Mouse (Mus musculus) MEL (cell line): ENCODE results near the gene Hnrnpll. TPM values are rescaled to one million over a fixed set of nuclear protein-coding genes. Genes with fewer than 3 reads are reported as not detected.
A peak's percentile ranks its signal among the peaks of the same experiment; 100 is the strongest.

Experiments
- DNase-seq: peaks from one replicate; pipeline ENCODE4 v3.0.0; 2011; ENCODE audit warnings: low read depth, low spot score
- H3K27ac ChIP-seq: 2 replicates; pipeline ENCODE4 v1.5.1; 2012; ENCODE audit warnings: low read depth, mild to moderate bottlenecking, control low read depth, low read length, moderate library complexity; ENCODE audit not compliant: control insufficient read depth
- H3K27me3 ChIP-seq, 2 experiments: fragments of 150-350 bp in 1 of 2; sonication (generic) in 1 of 2; 2 replicates each; pipeline ENCODE4 v1.6.1; 2012; ENCODE audit warnings: low read length in 2 of 2, mild to moderate bottlenecking in 2 of 2, improper control_type of control experiment in 1 of 2, moderate library complexity in 1 of 2; ENCODE audit not compliant: insufficient read depth in 2 of 2, control insufficient read depth in 1 of 2
- H3K36me3 ChIP-seq, 2 experiments: 2 replicates each; pipeline ENCODE4 v1.6.1; 2012 to 2014; ENCODE audit warnings: low read length in 2 of 2, improper control_type of control experiment in 1 of 2, inconsistent platforms in 1 of 2, mild to moderate bottlenecking in 1 of 2; ENCODE audit not compliant: insufficient read depth in 2 of 2, control insufficient read depth in 1 of 2
- H3K4me1 ChIP-seq, 2 experiments: fragments of 150-350 bp in 1 of 2; sonication (generic) in 1 of 2; 2 replicates each; pipeline ENCODE4 v1.6.1; 2012; ENCODE audit warnings: low read length in 2 of 2, improper control_type of control experiment in 1 of 2, mild to moderate bottlenecking in 1 of 2; ENCODE audit not compliant: insufficient read depth in 2 of 2, control insufficient read depth in 1 of 2
- H3K4me3 ChIP-seq, 2 experiments: fragments of 150-350 bp in 1 of 2; sonication (generic) in 1 of 2; 2 replicates each; pipeline ENCODE4 v1.5.1; 2012; ENCODE audit warnings: low read depth in 2 of 2, low read length in 2 of 2, mild to moderate bottlenecking in 2 of 2, moderate library complexity in 2 of 2, control low read depth in 1 of 2, improper control_type of control experiment in 1 of 2; ENCODE audit not compliant: control insufficient read depth in 1 of 2, insufficient read depth in 1 of 2
- H3K79me2 ChIP-seq: 2 replicates; pipeline ENCODE4 v1.6.1; 2012; ENCODE audit warnings: mild to moderate bottlenecking, low read length, moderate library complexity; ENCODE audit not compliant: control insufficient read depth, poor library complexity, insufficient read depth
- H3K9ac ChIP-seq: 2 replicates; pipeline ENCODE4 v1.6.1; 2012; ENCODE audit warnings: low read depth, mild to moderate bottlenecking, control low read depth, low read length, moderate library complexity; ENCODE audit not compliant: control insufficient read depth, poor library complexity, severe bottlenecking
- H3K9me3 ChIP-seq: fragments of 150-350 bp; sonication (generic); replicated peaks from 2 replicates; pipeline ENCODE4 v1.6.1; 2012; ENCODE audit warnings: mild to moderate bottlenecking, low read length, improper control_type of control experiment, moderate library complexity; ENCODE audit not compliant: insufficient read depth
- BHLHE40 ChIP-seq: IDR thresholded peaks from 2 replicates; pipeline ENCODE4 v1.6.1; 2012; ENCODE audit warnings: low read depth, mild to moderate bottlenecking, inconsistent platforms, low read length, improper control_type of control experiment, borderline replicate concordance
- CHD1 ChIP-seq: IDR thresholded peaks from 2 replicates; pipeline ENCODE4 v1.6.1; 2012; ENCODE audit warnings: low read depth, mild to moderate bottlenecking, inconsistent platforms, low read length, improper control_type of control experiment
- CTCF ChIP-seq, 3 experiments: IDR thresholded peaks in 2 of 3; conservative IDR thresholded peaks in 1 of 3; 2 replicates each; pipeline ENCODE4 v1.5.1; 2011 to 2012; ENCODE audit warnings: low read length in 3 of 3, low read depth in 2 of 3, mild to moderate bottlenecking in 2 of 3, improper control_type of control experiment in 1 of 3, inconsistent platforms in 1 of 3, mixed read lengths in 1 of 3, moderate library complexity in 1 of 3; ENCODE audit not compliant: control insufficient read depth in 1 of 3, insufficient read depth in 1 of 3, poor library complexity in 1 of 3, severe bottlenecking in 1 of 3
- ELF1 ChIP-seq: IDR thresholded peaks from 2 replicates; pipeline ENCODE4 v1.6.1; 2014; ENCODE audit warnings: low read depth, mild to moderate bottlenecking, inconsistent platforms, low read length, improper control_type of control experiment, moderate library complexity
- ETS1 ChIP-seq: IDR thresholded peaks from 2 replicates; pipeline ENCODE4 v1.6.1; 2012; ENCODE audit warnings: low read depth, mild to moderate bottlenecking, inconsistent platforms, low read length, improper control_type of control experiment, moderate library complexity
- GABPA ChIP-seq: IDR thresholded peaks from 2 replicates; pipeline ENCODE4 v1.6.1; 2012; ENCODE audit warnings: low read depth, mild to moderate bottlenecking, inconsistent platforms, low read length, improper control_type of control experiment, moderate library complexity
- HCFC1 ChIP-seq: IDR thresholded peaks from 2 replicates; pipeline ENCODE4 v1.6.1; 2012; ENCODE audit warnings: low read depth, mild to moderate bottlenecking, inconsistent platforms, low read length, improper control_type of control experiment, moderate library complexity
- JUND ChIP-seq: IDR thresholded peaks from 2 replicates; pipeline ENCODE4 v1.6.1; 2011; ENCODE audit warnings: low read depth, mild to moderate bottlenecking, improper control_type of control experiment, low read length
- MEF2A ChIP-seq: IDR thresholded peaks from 2 replicates; pipeline ENCODE4 v1.6.1; 2014; ENCODE audit warnings: low read depth, mild to moderate bottlenecking, inconsistent platforms, low read length, improper control_type of control experiment; ENCODE audit not compliant: poor library complexity, insufficient replicate concordance, severe bottlenecking; ENCODE audit errors: extremely low read depth
- MYB ChIP-seq: IDR thresholded peaks from 2 replicates; pipeline ENCODE4 v1.6.1; 2011; ENCODE audit warnings: mild to moderate bottlenecking, low read depth, low read length, improper control_type of control experiment
- MYC ChIP-seq: IDR thresholded peaks from 2 replicates; pipeline ENCODE4 v1.6.1; 2011; ENCODE audit warnings: low read depth, mild to moderate bottlenecking, low read length, improper control_type of control experiment, moderate library complexity
- POLR2A ChIP-seq, 2 experiments: IDR thresholded peaks; 2 replicates each; pipeline ENCODE4 v1.6.1; 2011 to 2012; ENCODE audit warnings: low read length in 2 of 2, mild to moderate bottlenecking in 2 of 2, control low read depth in 1 of 2, improper control_type of control experiment in 1 of 2, low read depth in 1 of 2, moderate library complexity in 1 of 2; ENCODE audit not compliant: control insufficient read depth in 1 of 2, insufficient read depth in 1 of 2, poor library complexity in 1 of 2
- RAD21 ChIP-seq: IDR thresholded peaks from 2 replicates; pipeline ENCODE4 v1.6.1; 2011; ENCODE audit warnings: mild to moderate bottlenecking, low read depth, low read length, improper control_type of control experiment
- RCOR1 ChIP-seq: IDR thresholded peaks from 2 replicates; pipeline ENCODE4 v1.6.1; 2012; ENCODE audit warnings: low read depth, mild to moderate bottlenecking, inconsistent platforms, low read length, improper control_type of control experiment
- SMC3 ChIP-seq: IDR thresholded peaks from 2 replicates; pipeline ENCODE4 v1.6.1; 2011; ENCODE audit warnings: low read depth, low read length, improper control_type of control experiment
- TAL1 ChIP-seq: IDR thresholded peaks from 2 replicates; pipeline ENCODE4 v1.6.1; 2012; ENCODE audit warnings: mild to moderate bottlenecking, inconsistent platforms, low read length, moderate library complexity, mixed read lengths
- TCF12 ChIP-seq: IDR thresholded peaks from 2 replicates; pipeline ENCODE4 v1.6.1; 2014; ENCODE audit warnings: low read depth, mild to moderate bottlenecking, inconsistent platforms, low read length, improper control_type of control experiment, moderate library complexity
- USF1 ChIP-seq: IDR thresholded peaks from 2 replicates; pipeline ENCODE4 v1.6.1; 2014; ENCODE audit warnings: low read depth, mild to moderate bottlenecking, inconsistent platforms, low read length, improper control_type of control experiment, moderate library complexity
- USF2 ChIP-seq, 2 experiments: IDR thresholded peaks; 2 replicates each; pipeline ENCODE4 v1.6.1; 2011 to 2012; ENCODE audit warnings: improper control_type of control experiment in 2 of 2, low read length in 2 of 2, borderline replicate concordance in 1 of 2, inconsistent platforms in 1 of 2, low read depth in 1 of 2, mild to moderate bottlenecking in 1 of 2; ENCODE audit not compliant: insufficient read depth in 1 of 2
- ZC3H11A ChIP-seq: IDR thresholded peaks from 2 replicates; pipeline ENCODE4 v1.6.1; 2012; ENCODE audit warnings: low read depth, mild to moderate bottlenecking, inconsistent platforms, low read length, improper control_type of control experiment
- ZMIZ1 ChIP-seq: IDR thresholded peaks from 2 replicates; pipeline ENCODE4 v1.6.1; 2012; ENCODE audit warnings: low read depth, mild to moderate bottlenecking, inconsistent platforms, low read length, improper control_type of control experiment, moderate library complexity
- ZNF384 ChIP-seq: IDR thresholded peaks from 2 replicates; pipeline ENCODE4 v1.6.1; 2012; ENCODE audit warnings: low read depth, mild to moderate bottlenecking, inconsistent platforms, low read length, improper control_type of control experiment
- polyA plus RNA-seq, 2 experiments: library from polyadenylated mRNA; stranded (reverse) in 1 of 2; unstranded in 1 of 2; fragments of >175 nt in 1 of 2; fragments of >200 nt in 1 of 2; gene quantifications; 2 replicates each; pipeline versions ENCODE4 v1.2.1 to v1.2.4; 2012; ENCODE audit warnings: low replicate concordance in 2 of 2, low read depth in 1 of 2; ENCODE audit not compliant: insufficient read length in 2 of 2, insufficient read depth in 1 of 2, missing spikeins in 1 of 2
- total RNA-seq: library from RNA; depleted of rRNA; stranded (reverse); fragments of 300-350 nt; gene quantifications from 2 replicates; pipeline ENCODE4 v1.2.3, GENCODE M21; 2012

Hnrnpll gene
- total and polyA plus RNA-seq, 3 experiments: 48.7 to 142 (median 77.7) TPM

GRCm38 (mm10) chr17:80022090-80022489 is 40.0 kb downstream of the Hnrnpll start:
- no peak overlapping the region for H3K27ac ChIP-seq
- H3K9me3 ChIP-seq: no peaks in the 10 kb centered on the region
- no peak overlapping the region for H3K9ac ChIP-seq
- H3K79me2 ChIP-seq: no peaks in the 10 kb centered on the region
- H3K27me3 ChIP-seq: no peaks in the 10 kb centered on the region
- H3K4me3 ChIP-seq: no peak overlapping the region
- no peaks in the 10 kb centered on the region for H3K36me3 ChIP-seq
- DNase-seq: no peak
- H3K4me1 ChIP-seq: peaks cover 0 to 5% of the 10 kb centered on the region in 2 experiments; a peak in 1 of 4 replicates
- no peak for TF ChIP-seq SMC3
- no peak for TF ChIP-seq RCOR1
- no peak for TF ChIP-seq TCF12
- no peak for TF ChIP-seq ELF1
- no peak for TF ChIP-seq GABPA
- TF ChIP-seq CHD1: no peak
- no peak for TF ChIP-seq TAL1
- no peak for TF ChIP-seq USF2 (IDR thresholded peaks at IDR 0.05; ENCODE audit: borderline replicate concordance in 1 of 2, insufficient read depth in 1 of 2, low read depth in 1 of 2, low read length in 2 of 2)
- no peak for TF ChIP-seq ZMIZ1
- no peak for TF ChIP-seq POLR2A (IDR thresholded peaks at IDR 0.05; ENCODE audit: control insufficient read depth in 1 of 2, insufficient read depth in 1 of 2, low read depth in 1 of 2, low read length in 2 of 2, poor library complexity in 1 of 2)
- no peak for TF ChIP-seq MEF2A
- no peak for TF ChIP-seq HCFC1
- TF ChIP-seq JUND: no peak
- TF ChIP-seq ZC3H11A: no peak
- TF ChIP-seq ZNF384: no peak
- no peak for TF ChIP-seq ETS1
- no peak for TF ChIP-seq USF1

DNA sequence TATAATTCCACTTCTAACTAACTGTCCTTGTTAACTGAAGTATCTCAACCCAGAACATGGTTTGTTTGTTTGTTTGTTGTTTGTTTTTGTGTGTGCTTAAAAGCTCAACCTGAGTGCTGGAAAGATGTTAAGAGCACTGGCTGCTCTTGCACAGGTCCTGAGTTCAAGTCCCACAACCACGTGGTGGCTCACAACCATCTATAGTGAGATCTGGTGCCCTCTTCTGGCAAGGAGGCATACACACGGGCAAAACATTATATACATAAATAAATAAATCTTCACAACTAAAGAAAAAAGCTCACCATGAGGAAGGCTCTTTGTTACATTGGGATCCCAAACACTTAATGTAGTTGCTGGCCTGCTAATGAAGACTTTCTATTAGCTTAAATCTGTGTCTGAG is 41.6 kb downstream of the Hnrnpll start:
- Histone ChIP-seq H3K27me3 (no peaks in the 10 kb centered on the region), H3K27ac (no peak overlapping the region), H3K4me3 (no peak overlapping the region), H3K4me1 (peaks cover 0 to 8% of the 10 kb centered on the region in 2 experiments; a peak in 1 of 4 replicates), H3K9me3 (no peaks in the 10 kb centered on the region), H3K79me2 (no peaks in the 10 kb centered on the region), H3K36me3 (no peaks in the 10 kb centered on the region), H3K9ac (no peak overlapping the region)
- DNase-seq: peak; percentile 34
- TF ChIP-seq USF1 (peak; percentile 42; the same call in 1 of the 2 replicates), MYC (peak; percentile 70; the same call in 1 of the 2 replicates), MYB (no peak), CTCF (IDR thresholded peaks at IDR 0.05 in 2 of 3, conservative IDR thresholded peaks at IDR 0.05 in 1 of 3; ENCODE audit: control insufficient read depth in 1 of 3, insufficient read depth in 1 of 3, low read depth in 2 of 3, low read length in 3 of 3, poor library complexity in 1 of 3, severe bottlenecking in 1 of 3) (peak in 2 of 3 experiments; percentile 34 to 48; a peak in 3 of 6 replicates), ZNF384 (no peak), SMC3 (peak; percentile 38), RAD21 (peak; percentile 33), BHLHE40 (no peak)
